Mouse (Mus musculus) midbrain, embryonic 12.5 days (tissue): ENCODE measurements around the gene Cenpm. TPM values are rescaled to one million over a fixed set of nuclear protein-coding genes. Genes with fewer than 3 reads are reported as not detected.
A peak's percentile ranks its signal among the peaks of the same experiment; 100 is the strongest.
"Not testable (repeated sequence)": the region's sequence is repeated elsewhere in the genome, so short reads cannot be mapped to it uniquely, and the experiment has no call there.

Source experiments
- ATAC-seq: fragments of 200-750 bp; cut with Nextera tagmentation; 2 replicates; pipeline ENCODE4 v1.8.0; 2017; ENCODE audit warnings: low read depth, moderate TSS enrichment, moderate library complexity; ENCODE audit not compliant: low FRiP score
- H3K27ac ChIP-seq: fragments of 300-500 bp; sonication (generic); replicated peaks from 2 replicates; pipeline ENCODE4 v1.5.1; 2016; ENCODE audit warnings: mild to moderate bottlenecking
- H3K27me3 ChIP-seq: fragments of 300-500 bp; sonication (generic); 2 replicates; pipeline ENCODE4 v1.6.1; 2016; ENCODE audit warnings: mild to moderate bottlenecking
- H3K36me3 ChIP-seq: fragments of 300-500 bp; sonication (generic); 2 replicates; pipeline ENCODE4 v1.6.1; 2016
- H3K4me1 ChIP-seq: fragments of 300-500 bp; sonication (generic); 2 replicates; pipeline ENCODE4 v1.6.1; 2016
- H3K4me2 ChIP-seq: fragments of 300-500 bp; sonication (generic); replicated peaks from 2 replicates; pipeline ENCODE4 v1.6.1; 2016; ENCODE audit warnings: mild to moderate bottlenecking, moderate library complexity
- H3K4me3 ChIP-seq: fragments of 300-500 bp; sonication (generic); 2 replicates; pipeline ENCODE4 v1.5.1; 2016; ENCODE audit warnings: mild to moderate bottlenecking
- H3K9ac ChIP-seq: fragments of 300-500 bp; sonication (generic); replicated peaks from 2 replicates; pipeline ENCODE4 v1.6.1; 2016; ENCODE audit warnings: mild to moderate bottlenecking, moderate library complexity
- H3K9me3 ChIP-seq: fragments of 300-500 bp; sonication (generic); 2 replicates; pipeline ENCODE4 v1.6.1; 2016; ENCODE audit warnings: mild to moderate bottlenecking
- WGBS: fragments of 180-500 bp; shearing (Covaris S2); methylation state at CpG from one replicate; pipeline ENCODE4 v1.1.7; 2016; 5-methylcytosine and 5-hydroxymethylcytosine counted together
- polyA plus RNA-seq: library from polyadenylated mRNA; unstranded; fragments of >200 nt; fragmentation: Nextera tagmentation; extraction: Ambion mirVana; gene quantifications from 2 replicates; pipeline ENCODE4 v1.2.1, GENCODE M21; 2016

The Cenpm gene
- polyA plus RNA-seq, 1 experiment from 2014 or later, result 61.9 TPM

GRCm38 (mm10) chr15:82271201-82271600 lies 26.7 kb upstream of the Cenpm start:
- Histone ChIP-seq H3K4me3 (no peak overlapping the region), H3K9me3 (no peaks in the 10 kb centered on the region), H3K27ac (0 out of 2 replicates have a peak overlapping the region, but pooled peaks have one; percentile 46), H3K9ac (no peak overlapping the region), H3K27me3 (peaks cover 33% of the 10 kb centered on the region), H3K36me3 (no peaks in the 10 kb centered on the region), H3K4me1 (peaks cover 41% of the 10 kb centered on the region), H3K4me2 (no peak overlapping the region)
- WGBS, result 3% methylated on average over 5 of the region's 5 CpGs
- no peak for ATAC-seq

GRCm38 (mm10) chr15:82268783-82269182 lies 24.2 kb upstream of the Cenpm start:
- Histone ChIP-seq H3K9ac (no peak overlapping the region), H3K4me1 (peaks cover 27% of the 10 kb centered on the region)

DNA sequence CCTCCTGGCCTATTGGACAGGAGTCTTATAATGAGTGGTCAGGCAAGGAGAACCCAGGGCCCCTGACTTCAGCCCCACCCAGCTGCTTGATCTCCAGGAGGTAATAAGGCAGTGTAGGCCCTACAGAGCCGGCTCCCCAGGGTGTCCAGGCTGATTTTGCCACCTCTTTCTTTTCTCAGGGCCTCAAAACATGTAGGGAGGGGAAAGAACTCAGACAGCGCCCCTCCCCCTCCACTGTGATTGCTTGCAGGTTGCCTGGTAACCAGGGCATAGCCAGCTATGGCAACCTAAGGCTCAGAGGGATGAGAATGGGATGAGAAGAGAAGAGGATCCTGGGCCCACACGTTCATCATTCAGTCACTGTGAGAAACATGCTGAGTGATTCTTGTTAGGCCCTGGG lies 23.6 kb upstream of the Cenpm start:
- Histone ChIP-seq H3K27me3 (peaks cover 21% of the 10 kb centered on the region), H3K9ac (no peak overlapping the region; the same call in 1 of the 2 replicates), H3K4me2 (peak overlapping the region; percentile 21; the same call in 1 of the 2 replicates), H3K4me3 (no peak overlapping the region), H3K4me1 (peaks cover 26% of the 10 kb centered on the region), H3K36me3 (no peaks in the 10 kb centered on the region), H3K27ac (peak overlapping the region; percentile 75), H3K9me3 (no peaks in the 10 kb centered on the region)
- 10% methylated on average over 3 of the region's 3 CpGs for WGBS
- 0 out of 2 replicates have a peak, but pooled peaks have one; percentile 44 for ATAC-seq

More at GRCm38 (mm10) chr15:82268783-82269182, 24.2 kb upstream of the Cenpm start:
- Histone ChIP-seq H3K4me2 (no peak overlapping the region), H3K36me3 (no peaks in the 10 kb centered on the region), H3K27me3 (peaks cover 27% of the 10 kb centered on the region), H3K4me3 (no peak overlapping the region), H3K9me3 (no peaks in the 10 kb centered on the region), H3K27ac (peak overlapping the region; percentile 75)
- WGBS, result 85% methylated on average over 9 of the region's 9 CpGs
- ATAC-seq, result no peak

DNA sequence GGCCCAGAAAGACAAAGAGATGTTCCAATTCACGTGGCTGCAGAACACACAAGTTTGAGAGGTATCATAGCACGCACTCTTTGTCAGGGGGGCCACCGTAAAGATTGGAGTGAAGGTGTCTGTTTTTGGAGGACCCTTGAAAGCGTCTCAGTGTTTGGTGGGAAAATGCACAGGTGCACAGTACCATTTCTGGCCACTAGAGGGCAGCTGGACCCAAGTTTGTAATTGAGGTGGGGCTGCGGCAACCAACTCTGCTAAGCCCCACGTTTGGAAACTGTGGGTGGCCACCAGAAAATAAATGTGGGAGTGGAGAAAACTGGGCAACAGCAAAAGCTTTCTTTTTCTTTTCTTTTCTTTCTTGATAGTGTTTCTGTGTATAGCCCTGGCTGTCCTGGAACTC lies 21.8 kb upstream of the Cenpm start:
- no peak for ATAC-seq
- Histone ChIP-seq H3K4me2 (no peak overlapping the region), H3K4me1 (peaks cover 21% of the 10 kb centered on the region), H3K27me3 (0 out of 2 replicates have a peak, but pooled peaks cover 5% of the 10 kb centered on the region), H3K36me3 (no peaks in the 10 kb centered on the region), H3K4me3 (no peak overlapping the region), H3K27ac (no peak overlapping the region), H3K9ac (no peak overlapping the region), H3K9me3 (no peaks in the 10 kb centered on the region)
- WGBS, result 13% methylated on average over 6 of the region's 6 CpGs

- Histone ChIP-seq H3K36me3 (no peaks in the 10 kb centered on the region), H3K4me1 (peaks cover 29% of the 10 kb centered on the region), H3K9me3 (no peaks in the 10 kb centered on the region), H3K27me3 (peaks cover 20% of the 10 kb centered on the region; the same call in 1 of the 2 replicates), H3K4me3 (no peak overlapping the region), H3K4me2 (no peak overlapping the region), H3K9ac (no peak overlapping the region), H3K27ac (no peak overlapping the region)
- WGBS, result 13% methylated on average over 16 of the region's 16 CpGs
- ATAC-seq, result no peak
Observed at GRCm38 (mm10) chr15:82259510-82259909, 15.0 kb upstream of the Cenpm start.

DNA sequence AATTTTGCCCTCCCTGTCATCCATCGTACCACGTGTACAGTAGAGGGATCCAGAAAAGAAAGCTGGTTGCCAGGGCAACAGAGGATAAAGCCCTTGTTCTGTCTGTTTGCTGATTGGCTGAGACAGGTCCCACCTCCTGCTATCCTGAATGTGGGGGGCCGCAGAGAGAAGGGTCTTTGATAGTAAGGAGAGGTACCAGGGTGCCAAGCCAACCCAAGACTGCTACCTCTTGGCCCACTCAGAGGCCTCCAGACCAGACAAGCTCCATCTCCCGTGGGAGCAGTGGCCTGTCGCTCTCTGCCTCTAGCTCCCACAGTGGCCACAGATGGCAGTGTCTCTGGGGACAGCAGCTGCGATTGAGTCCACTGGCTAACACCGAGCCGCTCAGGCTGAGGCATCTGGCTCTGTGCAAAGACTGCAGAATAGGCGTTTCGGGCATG lies 11.4 kb upstream of the Cenpm start:
- Histone ChIP-seq H3K9me3 (no peaks in the 10 kb centered on the region), H3K4me1 (peaks cover 29% of the 10 kb centered on the region), H3K27me3 (peaks cover 15% of the 10 kb centered on the region; the same call in 1 of the 2 replicates), H3K27ac (peak overlapping the region; percentile 79), H3K36me3 (no peaks in the 10 kb centered on the region), H3K4me3 (peak overlapping the region; percentile 43), H3K4me2 (peak overlapping the region; percentile 54), H3K9ac (peak overlapping the region; percentile 43)
- peak; percentile 85 for ATAC-seq
- 9% methylated on average over 10 of the region's 10 CpGs for WGBS

- peak overlapping the region; percentile 54; the same call in 1 of the 2 replicates for H3K4me2 ChIP-seq
- no peaks in the 10 kb centered on the region for H3K36me3 ChIP-seq
- H3K4me3 ChIP-seq, result no peak overlapping the region
- 46% methylated on average over 4 of the region's 4 CpGs for WGBS
- no peak overlapping the region for H3K9ac ChIP-seq
- ATAC-seq, result peak; percentile 28; the same call in 1 of the 2 replicates
- H3K27ac ChIP-seq, result peak overlapping the region; percentile 79
- peaks cover 11% of the 10 kb centered on the region; the same call in 1 of the 2 replicates for H3K27me3 ChIP-seq
- H3K9me3 ChIP-seq, result no peaks in the 10 kb centered on the region
- peaks cover 29% of the 10 kb centered on the region for H3K4me1 ChIP-seq
Observed at GRCm38 (mm10) chr15:82255248-82255647, 10.7 kb upstream of the Cenpm start.

GRCm38 (mm10) chr15:82252097-82252496 lies 7.5 kb upstream of the Cenpm start, which contains the start of gene 1500009C09Rik:
1500009C09Rik (plus strand) TSS chr15:82252397.
- Histone ChIP-seq H3K4me1 (peaks cover 22% of the 10 kb centered on the region), H3K4me2 (no peak within 1 kb of the TSS), H3K36me3 (no peaks in the 10 kb centered on the region), H3K27me3 (no peaks in the 10 kb centered on the region), H3K9me3 (no peaks in the 10 kb centered on the region), H3K9ac (no peak within 1 kb of the TSS), H3K4me3 (no peak within 1 kb of the TSS), H3K27ac (no peak within 1 kb of the TSS)
- 91% methylated on average over 6 of the region's 6 CpGs for WGBS
- no peak for ATAC-seq

- no peak overlapping the region for H3K4me3 ChIP-seq
- H3K36me3 ChIP-seq, result no peaks in the 10 kb centered on the region
- H3K27me3 ChIP-seq, result no peaks in the 10 kb centered on the region
- no peak for ATAC-seq
- no peaks in the 10 kb centered on the region for H3K9me3 ChIP-seq
- 95% methylated on average over 3 of the region's 3 CpGs for WGBS
- no peak overlapping the region for H3K9ac ChIP-seq
- peaks cover 17% of the 10 kb centered on the region for H3K4me1 ChIP-seq
- H3K4me2 ChIP-seq, result no peak overlapping the region
- H3K27ac ChIP-seq, result no peak overlapping the region
Observed at GRCm38 (mm10) chr15:82251579-82251978, 7.0 kb upstream of the Cenpm start.

- Histone ChIP-seq H3K4me2 (no peak overlapping the region), H3K9ac (no peak overlapping the region), H3K27ac (no peak overlapping the region), H3K27me3 (no peaks in the 10 kb centered on the region), H3K36me3 (no peaks in the 10 kb centered on the region), H3K4me3 (no peak overlapping the region), H3K9me3 (no peaks in the 10 kb centered on the region), H3K4me1 (peaks cover 6% of the 10 kb centered on the region)
- 78% methylated on average over 3 of the region's 3 CpGs for WGBS
- ATAC-seq, result no peak
Observed at GRCm38 (mm10) chr15:82247131-82247776, 2.7 kb upstream of the Cenpm start.

GRCm38 (mm10) chr15:82244805-82245161 lies 235 bp upstream of the Cenpm start:
- H3K4me2 ChIP-seq, result peak overlapping the region; percentile 88
- not testable (repeated sequence) for H3K9me3 ChIP-seq, H3K4me1 ChIP-seq, H3K36me3 ChIP-seq, ATAC-seq, H3K27me3 ChIP-seq
- H3K4me3 ChIP-seq, result peak overlapping the region; percentile 74
- H3K27ac ChIP-seq, result peak overlapping the region; percentile 88
- H3K9ac ChIP-seq, result peak overlapping the region; percentile 69
- 24% methylated on average over 9 of the region's 9 CpGs for WGBS

DNA sequence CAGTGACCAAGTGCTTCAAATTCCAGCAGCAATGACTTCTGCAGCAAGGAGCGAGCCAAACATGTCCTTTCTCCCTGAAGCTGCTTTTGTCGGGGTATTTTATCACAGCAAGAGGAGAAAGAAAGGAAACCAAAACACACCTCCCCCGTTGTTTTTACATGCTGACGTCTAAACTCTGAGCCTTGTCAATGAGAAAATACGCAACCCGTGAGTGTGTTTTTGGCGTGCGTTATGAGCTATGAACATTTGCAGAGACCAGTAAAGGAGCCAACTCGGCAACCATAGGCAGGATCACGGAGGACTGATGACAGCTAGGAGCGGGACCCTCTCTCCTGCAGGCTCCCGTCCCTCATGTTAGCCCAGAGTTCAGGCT lies 820 bp downstream of the Cenpm start:
- no peaks in the 10 kb centered on the region for H3K27me3 ChIP-seq
- ATAC-seq, result no peak; the same call in 1 of the 2 replicates
- peak overlapping the region; percentile 46; the same call in 1 of the 2 replicates for H3K27ac ChIP-seq
- H3K4me1 ChIP-seq, result peaks cover 6% of the 10 kb centered on the region
- H3K9me3 ChIP-seq, result no peaks in the 10 kb centered on the region
- peak overlapping the region; percentile 74 for H3K4me3 ChIP-seq
- peak overlapping the region; percentile 88 for H3K4me2 ChIP-seq
- no peaks in the 10 kb centered on the region for H3K36me3 ChIP-seq
- 9% methylated on average over 12 of the region's 12 CpGs for WGBS
- H3K9ac ChIP-seq, result peak overlapping the region; percentile 69
